Mouse (Mus musculus): ENCODE results near the gene Vgll2. TPM values are rescaled to one million over a fixed set of nuclear protein-coding genes. Genes with fewer than 3 reads are reported as not detected.

Gene Vgll2
- polyA plus RNA-seq, 1 experiment from 2014 or later: 12.0 TPM

DNA sequence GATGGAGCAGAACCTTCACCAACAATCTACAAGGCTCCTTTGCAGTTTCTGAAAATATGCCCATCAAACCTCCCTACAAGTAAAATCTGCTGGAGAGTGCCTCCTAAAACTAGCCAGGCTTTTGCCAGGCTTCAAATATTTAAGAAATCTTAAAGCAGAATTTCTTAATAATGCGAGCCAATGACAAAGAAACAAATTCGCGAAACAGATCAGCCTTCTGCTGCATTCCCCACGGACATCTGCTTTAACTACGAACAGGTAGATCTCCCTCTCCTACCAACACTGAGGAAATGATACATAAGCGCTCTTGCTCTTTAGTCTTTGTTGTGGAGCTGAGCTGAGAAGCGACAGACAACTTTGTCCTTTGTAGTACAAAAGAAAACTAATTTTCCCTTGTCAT, 3.5 kb downstream of the Vgll2 start:
- Histone ChIP-seq H3K4me2 (replicated peaks) (no peak overlapping the region), H3K27ac (no peak overlapping the region), H3K9me3 (no peaks in the 10 kb centered on the region), H3K27me3 (peaks cover 74% of the 10 kb centered on the region), H3K4me3 (no peak overlapping the region), H3K4me1 (peaks cover 12% of the 10 kb centered on the region), H3K36me3 (no peaks in the 10 kb centered on the region), H3K9ac (no peak overlapping the region)
- 10% methylated on average over 7 of the region's 7 CpGs for WGBS
- ATAC-seq (ENCODE audit: insufficient number of reproducible peaks, insufficient read depth, low FRiP score, low TSS enrichment): no peak

DNA sequence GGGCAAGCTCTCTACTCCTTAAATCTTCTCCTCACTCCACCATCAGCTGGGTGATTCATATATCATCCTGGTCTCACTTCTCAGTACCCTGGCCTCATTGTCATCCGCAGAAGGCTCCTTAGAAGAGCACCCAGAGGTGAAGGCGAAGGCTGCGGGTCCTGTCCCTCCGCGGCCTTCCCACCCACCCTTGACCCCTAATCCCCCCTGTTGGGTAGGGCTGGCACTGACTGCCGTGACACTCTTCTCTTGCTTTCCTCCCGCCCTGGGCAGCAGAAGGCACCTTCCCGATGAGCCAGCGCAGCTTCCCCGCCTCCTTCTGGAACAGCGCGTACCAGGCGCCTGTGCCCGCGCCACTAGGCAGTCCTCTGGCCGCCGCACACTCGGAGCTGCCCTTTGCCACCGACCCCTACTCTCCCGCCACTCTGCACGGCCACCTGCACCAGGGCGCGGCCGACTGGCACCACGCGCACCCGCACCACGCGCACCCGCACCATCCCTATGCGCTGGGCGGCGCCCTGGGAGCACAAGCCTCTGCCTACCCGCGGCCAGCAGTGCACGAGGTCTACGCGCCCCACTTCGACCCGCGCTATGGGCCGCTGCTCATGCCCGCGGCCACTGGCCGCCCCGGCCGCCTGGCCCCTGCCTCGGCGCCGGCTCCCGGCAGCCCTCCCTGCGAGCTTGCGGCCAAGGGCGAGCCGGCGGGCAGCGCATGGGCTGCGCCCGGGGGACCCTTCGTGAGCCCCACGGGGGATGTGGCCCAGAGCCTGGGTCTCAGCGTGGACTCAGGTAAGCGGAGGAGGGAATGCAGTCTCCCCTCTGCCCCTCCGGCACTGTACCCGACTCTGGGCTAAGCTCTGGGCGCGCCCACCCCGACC, 5.1 kb downstream of the Vgll2 start:
- no peaks in the 10 kb centered on the region for H3K36me3 ChIP-seq
- 2% methylated on average over 63 of the region's 68 CpGs for WGBS
- H3K9ac ChIP-seq: peak overlapping the region; percentile 39
- peak overlapping the region; percentile 83 for H3K4me2 ChIP-seq (replicated peaks)
- peaks cover 12% of the 10 kb centered on the region for H3K4me1 ChIP-seq
- peak overlapping the region; percentile 45 for H3K4me3 ChIP-seq
- H3K27me3 ChIP-seq: peaks cover 75% of the 10 kb centered on the region
- 0 out of 2 replicates have a peak overlapping the region, but pooled peaks have one; percentile 19 for H3K27ac ChIP-seq
- no peaks in the 10 kb centered on the region for H3K9me3 ChIP-seq
- ATAC-seq (ENCODE audit: insufficient number of reproducible peaks, insufficient read depth, low FRiP score, low TSS enrichment): peak; percentile 68

- ATAC-seq (ENCODE audit: insufficient number of reproducible peaks, insufficient read depth, low FRiP score, low TSS enrichment): no peak
- peaks cover 70% of the 10 kb centered on the region for H3K27me3 ChIP-seq
- no peaks in the 10 kb centered on the region for H3K36me3 ChIP-seq
- WGBS: 3% methylated on average over 11 of the region's 11 CpGs
- no peaks in the 10 kb centered on the region for H3K9me3 ChIP-seq
- H3K4me2 ChIP-seq (replicated peaks): no peak overlapping the region
- no peak overlapping the region for H3K27ac ChIP-seq
- H3K4me1 ChIP-seq: peaks cover 9% of the 10 kb centered on the region
- no peak overlapping the region for H3K9ac ChIP-seq
- no peak overlapping the region for H3K4me3 ChIP-seq
Observed at GRCm38 (mm10) chr10:52028561-52029370, 6.5 kb downstream of the Vgll2 start.

DNA sequence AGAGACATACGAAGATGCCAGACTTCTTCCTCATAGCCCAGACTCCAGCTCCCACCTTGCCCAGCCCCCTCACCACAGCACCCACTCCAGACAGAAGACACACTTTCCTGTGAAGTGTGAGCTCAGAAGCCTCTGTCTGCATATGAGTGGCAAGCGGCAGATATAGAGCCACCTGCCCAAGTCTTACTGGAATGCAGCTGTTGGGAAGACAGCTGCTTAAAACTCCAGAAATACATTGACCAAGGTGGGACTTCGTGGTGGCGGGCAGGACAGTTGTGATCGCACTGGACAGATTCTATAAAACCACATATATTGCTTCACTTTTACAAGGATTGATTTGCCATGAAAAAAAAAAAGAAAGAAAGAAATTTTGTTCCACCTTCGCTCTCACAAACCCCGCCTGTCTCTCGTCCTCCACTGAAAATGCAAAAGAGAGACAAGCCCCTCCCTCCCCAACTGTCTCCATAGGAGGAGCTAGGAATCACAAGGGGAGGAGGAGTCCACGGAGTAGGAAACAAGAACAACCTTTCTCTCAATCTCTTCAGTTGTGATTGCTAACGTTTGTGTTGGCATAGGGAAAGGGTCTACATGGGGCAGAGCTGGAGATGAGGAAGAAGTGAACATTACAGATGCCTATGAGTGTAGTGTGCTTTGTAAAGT, 7.2 kb downstream of the Vgll2 start:
- Histone ChIP-seq H3K4me2 (replicated peaks) (no peak overlapping the region; the same call in 1 of the 2 replicates), H3K9ac (no peak overlapping the region), H3K36me3 (no peaks in the 10 kb centered on the region), H3K4me1 (peaks cover 9% of the 10 kb centered on the region), H3K4me3 (no peak overlapping the region), H3K27me3 (peaks cover 68% of the 10 kb centered on the region), H3K27ac (no peak overlapping the region), H3K9me3 (no peaks in the 10 kb centered on the region)
- 1% methylated on average over 10 of the region's 10 CpGs for WGBS
- no peak for ATAC-seq (ENCODE audit: insufficient number of reproducible peaks, insufficient read depth, low FRiP score, low TSS enrichment)

DNA sequence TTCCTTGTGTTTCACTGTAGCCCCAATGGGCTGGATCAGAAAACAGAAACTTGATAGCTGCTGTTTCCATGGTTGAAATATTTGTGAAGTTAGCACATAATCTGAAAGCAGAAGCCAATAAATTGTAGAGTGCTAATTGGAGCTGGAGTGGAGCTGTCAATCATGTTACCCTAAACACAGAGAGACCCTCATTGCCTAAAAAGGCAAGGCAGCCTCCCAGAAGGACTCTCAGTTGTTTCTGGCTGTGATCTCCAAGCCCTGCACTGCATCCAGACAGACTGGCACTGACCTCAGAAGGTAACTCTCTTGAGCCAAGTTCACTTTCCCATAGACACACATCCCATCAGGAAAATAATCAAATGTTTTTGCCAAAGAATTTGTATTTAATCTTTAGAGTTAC, 11.4 kb downstream of the Vgll2 start:
- peaks cover 29% of the 10 kb centered on the region for H3K27me3 ChIP-seq
- H3K4me3 ChIP-seq: no peak overlapping the region
- no peak overlapping the region for H3K9ac ChIP-seq
- H3K9me3 ChIP-seq: no peaks in the 10 kb centered on the region
- H3K27ac ChIP-seq: no peak overlapping the region
- no peak for ATAC-seq (ENCODE audit: insufficient number of reproducible peaks, insufficient read depth, low FRiP score, low TSS enrichment)
- H3K4me1 ChIP-seq: no peaks in the 10 kb centered on the region
- no peaks in the 10 kb centered on the region for H3K36me3 ChIP-seq
- H3K4me2 ChIP-seq (replicated peaks): no peak overlapping the region

DNA sequence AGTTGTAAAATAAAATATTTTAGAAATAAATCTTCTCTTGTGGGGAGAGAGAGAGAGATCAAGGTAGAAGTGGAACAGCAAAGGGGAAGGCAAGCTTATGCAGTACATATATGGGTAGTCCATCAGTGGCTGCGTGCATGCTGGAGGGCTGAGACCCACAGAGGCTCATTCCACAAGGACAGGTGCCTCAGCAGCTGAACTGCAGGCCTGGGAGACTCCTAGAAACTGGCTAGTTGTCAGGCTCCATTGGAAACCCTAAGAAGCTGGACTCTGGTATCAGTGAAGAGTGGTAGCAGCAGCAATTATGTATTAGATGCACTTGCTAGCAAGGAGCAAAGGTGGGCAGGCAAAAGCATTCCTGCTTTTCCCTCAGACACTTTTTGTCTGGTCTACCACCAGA, 17.1 kb downstream of the Vgll2 start:
- WGBS: 77% methylated on average over 1 of the region's 1 CpGs
- H3K9me3 ChIP-seq: no peaks in the 10 kb centered on the region
- H3K36me3 ChIP-seq: no peaks in the 10 kb centered on the region
- no peaks in the 10 kb centered on the region for H3K4me1 ChIP-seq
- no peak for ATAC-seq (ENCODE audit: insufficient number of reproducible peaks, insufficient read depth, low FRiP score, low TSS enrichment)
- H3K27me3 ChIP-seq: no peaks in the 10 kb centered on the region
- H3K4me2 ChIP-seq (replicated peaks): no peak overlapping the region
- no peak overlapping the region for H3K9ac ChIP-seq
- H3K27ac ChIP-seq: no peak overlapping the region
- no peak overlapping the region for H3K4me3 ChIP-seq

DNA sequence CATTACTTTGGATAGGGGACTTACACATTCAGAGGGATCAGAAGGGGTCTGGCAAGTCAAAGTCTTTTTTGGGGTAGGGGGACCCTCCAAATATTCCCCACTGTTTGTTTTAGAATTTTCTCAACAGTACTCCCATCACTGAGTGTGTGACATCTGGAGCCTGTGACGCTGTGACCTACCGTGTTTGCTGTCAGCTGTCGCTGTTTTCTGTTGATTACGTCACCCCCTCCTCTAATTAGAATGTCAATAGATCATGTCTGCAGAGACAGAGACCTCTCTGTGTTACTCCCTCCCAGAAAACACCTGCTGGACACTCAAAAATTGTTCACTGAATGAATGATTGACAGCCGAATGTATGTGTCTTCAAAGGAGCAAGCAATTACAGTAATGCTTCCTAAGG, 20.8 kb downstream of the Vgll2 start:
- WGBS: 64% methylated on average over 5 of the region's 5 CpGs
- no peak for ATAC-seq (ENCODE audit: insufficient number of reproducible peaks, insufficient read depth, low FRiP score, low TSS enrichment)
- Histone ChIP-seq H3K27me3 (no peaks in the 10 kb centered on the region), H3K27ac (no peak overlapping the region), H3K4me3 (no peak overlapping the region), H3K9ac (no peak overlapping the region), H3K9me3 (no peaks in the 10 kb centered on the region), H3K4me1 (no peaks in the 10 kb centered on the region), H3K36me3 (no peaks in the 10 kb centered on the region), H3K4me2 (replicated peaks) (no peak overlapping the region)

DNA sequence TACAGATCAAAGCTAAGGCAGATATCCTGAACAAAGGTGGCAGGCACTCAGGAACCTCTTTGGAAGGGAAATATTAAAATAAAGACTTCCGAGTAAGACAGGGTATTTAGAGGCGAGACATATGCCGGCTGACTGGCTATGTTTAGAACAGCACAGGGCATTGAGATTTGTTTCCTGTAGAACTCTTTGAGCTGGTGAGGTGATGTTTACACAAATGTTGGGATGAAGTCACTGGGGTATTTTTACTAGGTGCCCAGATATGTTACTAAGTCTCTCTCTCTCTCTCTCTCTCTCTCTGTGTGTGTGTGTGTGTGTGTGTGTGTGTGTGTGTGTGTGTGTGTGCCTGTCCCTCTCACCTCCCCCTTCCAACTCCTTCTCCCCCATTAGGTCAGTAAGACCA, 26.0 kb downstream of the Vgll2 start:
- Histone ChIP-seq H3K9me3 (no peaks in the 10 kb centered on the region), H3K4me1 (no peaks in the 10 kb centered on the region), H3K36me3 (no peaks in the 10 kb centered on the region), H3K27me3 (no peaks in the 10 kb centered on the region), H3K9ac (no peak overlapping the region), H3K4me2 (replicated peaks) (no peak overlapping the region), H3K27ac (no peak overlapping the region), H3K4me3 (no peak overlapping the region)
- no peak for ATAC-seq (ENCODE audit: insufficient number of reproducible peaks, insufficient read depth, low FRiP score, low TSS enrichment)
- WGBS: 70% methylated on average over 3 of the region's 3 CpGs

GRCm38 (mm10) chr10:52072482-52072881, 50.2 kb downstream of the Vgll2 start:
- Histone ChIP-seq H3K4me1 (no peaks in the 10 kb centered on the region), H3K27ac (no peak overlapping the region), H3K4me3 (no peak overlapping the region), H3K4me2 (replicated peaks) (no peak overlapping the region), H3K9ac (no peak overlapping the region), H3K9me3 (no peaks in the 10 kb centered on the region), H3K36me3 (no peaks in the 10 kb centered on the region), H3K27me3 (no peaks in the 10 kb centered on the region)
- ATAC-seq (ENCODE audit: insufficient number of reproducible peaks, insufficient read depth, low FRiP score, low TSS enrichment): no peak

All from embryonic facial prominence, embryonic 12.5 days (tissue).